Comparison of ENCODE assay signal across 8 mouse cellular contexts in genomic region chr11:3163122-3163521, GRCm38 (mm10). TPM values are rescaled to one million over a fixed set of nuclear protein-coding genes. Genes with fewer than 3 reads are reported as not detected.
A peak's percentile ranks its signal among the peaks of the same experiment; 100 is the strongest.
DNase-seq lines count a peak whose midpoint lies in the region; ATAC-seq and TF ChIP-seq lines count a peak whose summit lies in the region.
"Not testable (repeated sequence)": the region's sequence is repeated elsewhere in the genome, so short reads cannot be mapped to it uniquely, and the experiment has no call there.

No protein-coding gene starts in this region.

- not testable (repeated sequence) for TF ChIP-seq POLR2A in kidney, adult 2 months (IDR thresholded peaks at IDR 0.05; ENCODE audit: low read depth, low read length)

- intact Hi-C loops in gastrocnemius, postnatal 14 days (cut with DNase I; ENCODE audit: low total_unique reads) = not testable (repeated sequence)

- not testable (repeated sequence) for H3K4me1 ChIP-seq in kidney, adult 2 months (ENCODE audit: control insufficient read depth, insufficient read depth, low read length); lung, postnatal 0 days (ENCODE audit: insufficient read depth, low read depth, low read length)

- TF ChIP-seq CTCF in kidney, adult 2 months (conservative IDR thresholded peaks at IDR 0.05; ENCODE audit: insufficient read depth, insufficient read length, low read depth, low read length); lung, postnatal 0 days (IDR thresholded peaks at IDR 0.05): not testable (repeated sequence)

- not testable (repeated sequence) for H3K4me2 ChIP-seq in lung, postnatal 0 days (replicated peaks; ENCODE audit: low read depth, low read length)

- DNase-seq in CD4-positive, CD25-positive, alpha-beta regulatory T cell, adult 2 months (ENCODE audit: low read depth, low spot score) = peak; percentile 24
- peak; percentile 24 for DNase-seq in adrenal gland, postnatal 14 days
- peak; percentile 21 for DNase-seq in gastrocnemius, postnatal 14 days
- peak; percentile 73 for DNase-seq in kidney, adult 2 months
- DNase-seq in lung, postnatal 0 days (ENCODE audit: low spot score) = peak; percentile 11
- DNase-seq in ovary, postnatal 14 days (ENCODE audit: low spot score) = peak; percentile 46
- peak; percentile 15 for DNase-seq in thymus, postnatal 0 days (ENCODE audit: low spot score)
- peak; percentile 43 to 92 for DNase-seq in urinary bladder, postnatal 4 days (ENCODE audit: low spot score in 2 of 2)

- H3K27ac ChIP-seq in kidney, adult 2 months (ENCODE audit: insufficient read depth, low read depth, low read length); lung, postnatal 0 days (ENCODE audit: low read length): not testable (repeated sequence)

- not testable (repeated sequence) for TF ChIP-seq EP300 in lung, postnatal 0 days (IDR thresholded peaks at IDR 0.05)

- 88% methylated on average over 2 of the region's 2 CpGs for WGBS in kidney, adult 2 months
- WGBS in lung, postnatal 0 days = 82% methylated on average over 2 of the region's 2 CpGs

- not testable (repeated sequence) for ATAC-seq in lung, postnatal 0 days

- not testable (repeated sequence) for H3K27me3 ChIP-seq in kidney, adult 2 months (replicated peaks; ENCODE audit: control insufficient read depth, insufficient read depth, low read length); lung, postnatal 0 days (replicated peaks; ENCODE audit: insufficient read depth, low read length)

- not testable (repeated sequence) for H3K36me3 ChIP-seq in kidney, adult 2 months (ENCODE audit: control insufficient read depth, insufficient read depth, low read length); lung, postnatal 0 days (ENCODE audit: insufficient read depth, low read length)

- H3K4me3 ChIP-seq in kidney, adult 2 months (ENCODE audit: insufficient read depth, low read depth, low read length); lung, postnatal 0 days (ENCODE audit: low read depth, low read length): not testable (repeated sequence)

- H3K9ac ChIP-seq in lung, postnatal 0 days (replicated peaks; ENCODE audit: low read depth) = not testable (repeated sequence)

- H3K9me3 ChIP-seq in lung, postnatal 0 days (ENCODE audit: low read length) = not testable (repeated sequence)

RNA-seq across cellular contexts. Expression of gene Sfi1, which starts 30.1 kb away (rescaled TPM):
- 39.4 and 60.7 TPM in 2 replicates for total RNA-seq in adrenal gland, postnatal 14 days (2021)
- 10 to 100 TPM in 1 of 2 experiments, 1 to 10 TPM in 1; 9.6 to 10.9 TPM for total RNA-seq in gastrocnemius, postnatal 14 days (2021)
- polyA plus RNA-seq in kidney, adult 2 months (2012; rRNA removed) = 17.3 and 19.4 TPM in 2 replicates
- polyA plus RNA-seq in lung, postnatal 0 days (2015; fragmentation: Nextera tagmentation; extraction: Ambion mirVana) = 7.9 and 8.3 TPM in 2 replicates
- 9.7 and 14.0 TPM in 2 replicates for polyA plus RNA-seq in thymus, postnatal 0 days (2015; fragmentation: Nextera tagmentation; extraction: Ambion mirVana)

RNA-seq across cellular contexts. Expression of gene Eif4enif1, which starts 39.1 kb away (rescaled TPM):
- total RNA-seq in adrenal gland, postnatal 14 days (2021) = 57.0 and 61.1 TPM in 2 replicates
- total RNA-seq in gastrocnemius, postnatal 14 days (2021) = 10 to 100 TPM; 23.6 to 26.2 TPM
- polyA plus RNA-seq in kidney, adult 2 months (2012; rRNA removed) = 32.0 and 32.8 TPM in 2 replicates
- 17.7 and 19.3 TPM in 2 replicates for polyA plus RNA-seq in lung, postnatal 0 days (2015; fragmentation: Nextera tagmentation; extraction: Ambion mirVana)
- 26.9 and 29.6 TPM in 2 replicates for polyA plus RNA-seq in thymus, postnatal 0 days (2015; fragmentation: Nextera tagmentation; extraction: Ambion mirVana)

Comparison
In these comparisons a context has a peak if more than half of its experiments do, and no peak if none do; other contexts are left out.
1. DNase-seq: peak in every context shown above with its lines; median percentile 73 in kidney, adult 2 months; 68 in urinary bladder, postnatal 4 days; 46 in ovary, postnatal 14 days; 24 in CD4-positive, CD25-positive, alpha-beta regulatory T cell, adult 2 months; 24 in adrenal gland, postnatal 14 days; 21 in gastrocnemius, postnatal 14 days; 15 in thymus, postnatal 0 days; 11 in lung, postnatal 0 days.